Comparison of ENCODE assay signal across 20 mouse cellular contexts in the genomic region with DNA sequence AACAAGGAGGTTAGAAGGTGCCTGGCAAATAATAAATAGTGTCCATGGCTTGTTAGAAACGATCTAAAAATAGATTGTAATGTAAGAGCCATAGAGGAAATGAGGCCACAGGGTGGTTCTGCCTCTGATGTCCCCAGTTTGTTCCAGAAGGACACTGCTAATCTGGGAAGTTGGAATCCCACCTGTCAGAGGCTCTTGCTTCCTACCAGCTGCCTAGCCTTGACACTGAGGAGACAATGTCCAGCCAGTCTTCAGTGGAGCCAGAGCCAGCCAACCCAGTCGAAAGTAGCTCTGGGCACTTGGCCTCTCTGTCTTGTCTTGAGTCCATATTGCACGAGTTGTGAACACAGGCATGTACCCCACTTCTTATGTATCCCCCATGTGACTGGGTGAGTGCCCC.
DNase-seq lines count a peak whose midpoint lies in the region; TF ChIP-seq lines count a peak whose summit lies in the region.
"Had no signal": no experiment of that assay in that cellular context is flagged by ENCODE, and none has a peak within 500 bp of the region (broad histone marks: within the 10 kb centered on the region; RNA-seq: fewer than 3 reads in every experiment).

No protein-coding gene starts in this region.

- no peak overlapping the region for H3K4me2 ChIP-seq in myocyte (ENCODE audit: low read depth)
- H3K4me2 ChIP-seq: heart, embryonic 13.5 days; intestine, embryonic 15.5 days; liver, embryonic 15.5 days; lung, embryonic 15.5 days had no signal

- H3ac ChIP-seq in myocyte (ENCODE audit: control insufficient read depth, insufficient read length) = no peak overlapping the region

- no peaks in the 10 kb centered on the region for H3K79me2 ChIP-seq in myocyte (ENCODE audit: control insufficient read depth, insufficient read depth)

- no peaks in the 10 kb centered on the region for H3K36me3 ChIP-seq in myocyte (ENCODE audit: control insufficient read depth, insufficient read depth)
- H3K36me3 ChIP-seq: embryonic facial prominence, embryonic 10.5 days; forebrain, embryonic 10.5 days; heart, embryonic 13.5 days; hindbrain, embryonic 10.5 days; intestine, embryonic 15.5 days; limb, embryonic 10.5 days; liver, embryonic 15.5 days; lung, embryonic 15.5 days had no signal

- no peak overlapping the region for H3K4me3 ChIP-seq in myocyte
- H3K4me3 ChIP-seq: embryonic facial prominence, embryonic 10.5 days; forebrain, embryonic 10.5 days; heart, embryonic 13.5 days; hindbrain, embryonic 10.5 days; intestine, embryonic 15.5 days; limb, embryonic 10.5 days; liver, embryonic 15.5 days; lung, embryonic 15.5 days had no signal

- H3K27me3 ChIP-seq in myocyte (ENCODE audit: control insufficient read depth, insufficient read depth, insufficient read length) = no peaks in the 10 kb centered on the region
- H3K27me3 ChIP-seq: heart, embryonic 13.5 days; intestine, embryonic 15.5 days; liver, embryonic 15.5 days; lung, embryonic 15.5 days had no signal

- peak; percentile 52 for DNase-seq in cerebellum, adult 9-10 months
- DNase-seq in cerebellum, postnatal 36 days = no peak
- peak; percentile 50 to 51 for DNase-seq in heart, adult 9 months (ENCODE audit: low spot score in 2 of 2)
- no peak for DNase-seq in heart, postnatal 14 days
- peak; percentile 56 to 64 for DNase-seq in gastrocnemius, adult 8-10 months (ENCODE audit: low spot score in 2 of 2)
- DNase-seq in right cerebral cortex, postnatal 14 days = no peak
- DNase-seq: adrenal gland, postnatal 25 days; kidney, adult 8-10 months; kidney, postnatal 10 days; liver; lung, postnatal 4 days had no signal

- no peak for TF ChIP-seq POLR2A in myocyte (IDR thresholded peaks at IDR 0.05; ENCODE audit: insufficient read length, low read depth)

- intact Hi-C loops in heart, postnatal 14 days (cut with DNase I) = no loop called here

TF ChIP-seq in myocyte, 11 proteins besides CTCF, POLR2A, EP300 and RAD21:
- TF ChIP-seq MYOD1 (IDR thresholded peaks at IDR 0.05; ENCODE audit: control insufficient read depth in 1 of 3, insufficient read length in 2 of 3, low read depth in 2 of 3) = peak; percentile 40 to 83 (median 70)
- TF ChIP-seq TCF12 (IDR thresholded peaks at IDR 0.05; ENCODE audit: insufficient read depth, poor library complexity, severe bottlenecking) = peak; percentile 2
- no peak for TF ChIP-seq POLR2AphosphoS2 (IDR thresholded peaks at IDR 0.05; ENCODE audit: insufficient read length, low read depth)
- no peak for TF ChIP-seq SRF (IDR thresholded peaks at IDR 0.05; ENCODE audit: control insufficient read depth, insufficient read length, low read depth)
- TF ChIP-seq USF1 (IDR thresholded peaks at IDR 0.05; ENCODE audit: low read depth) = no peak
- peak in 2 of 3 experiments; percentile 80 to 82 for TF ChIP-seq MYOG (IDR thresholded peaks at IDR 0.05; ENCODE audit: control insufficient read depth in 1 of 3, insufficient read depth in 1 of 3, insufficient read length in 2 of 3, low read depth in 2 of 3)
- TF ChIP-seq MAX (IDR thresholded peaks at IDR 0.05; ENCODE audit: low read depth) = no peak
- TF ChIP-seq REST (IDR thresholded peaks at IDR 0.05; ENCODE audit: insufficient read depth, insufficient read length) = no peak
- TF ChIP-seq CEBPB (IDR thresholded peaks at IDR 0.05; ENCODE audit: insufficient read depth, poor library complexity, severe bottlenecking) = no peak
- TF ChIP-seq TCF3 (IDR thresholded peaks at IDR 0.05; ENCODE audit: insufficient read length, low read depth) = no peak
- no peak for TF ChIP-seq E2F4 (IDR thresholded peaks at IDR 0.05; ENCODE audit: insufficient read depth)

Comparison
In these comparisons a context has a peak if more than half of its experiments do, and no peak if none do; other contexts are left out.
1. DNase-seq: peak in cerebellum, adult 9-10 months (single experiment), heart, adult 9 months (2 of 2) and gastrocnemius, adult 8-10 months (2 of 2); none in cerebellum, postnatal 36 days (0 of 2), heart, postnatal 14 days (0 of 2) and right cerebral cortex, postnatal 14 days (single experiment).